Mouse (Mus musculus) kidney, embryonic 16.5 days (tissue): ENCODE data around the gene Rbfox1. TPM values are rescaled to one million over a fixed set of nuclear protein-coding genes. Genes with fewer than 3 reads are reported as not detected.

Source experiments
- ATAC-seq: fragments of 200-750 bp; cut with Nextera tagmentation; 2 replicates; pipeline ENCODE4 v1.8.0; 2017; ENCODE audit warnings: moderate TSS enrichment; ENCODE audit not compliant: low FRiP score, low TSS enrichment
- H3K27ac ChIP-seq: fragments of 300-500 bp; sonication (generic); 2 replicates; pipeline ENCODE4 v1.5.1; 2014; ENCODE audit warnings: low read length
- H3K27me3 ChIP-seq: fragments of 300-500 bp; sonication (generic); 2 replicates; pipeline ENCODE4 v1.6.1; 2014; ENCODE audit warnings: low read length, control low read depth, mixed read lengths; ENCODE audit not compliant: insufficient read depth
- H3K36me3 ChIP-seq: fragments of 300-500 bp; sonication (generic); 2 replicates; pipeline ENCODE4 v1.6.1; 2014; ENCODE audit warnings: low read length, control low read depth, mixed read lengths; ENCODE audit not compliant: insufficient read depth
- H3K4me1 ChIP-seq: fragments of 300-500 bp; sonication (generic); 2 replicates; pipeline ENCODE4 v1.6.1; 2014; ENCODE audit warnings: low read length, control low read depth, mixed read lengths; ENCODE audit not compliant: insufficient read depth
- H3K4me2 ChIP-seq: fragments of 300-500 bp; sonication (generic); replicated peaks from 2 replicates; pipeline ENCODE4 v1.6.1; 2014; ENCODE audit warnings: low read depth, low read length
- H3K4me3 ChIP-seq: fragments of 300-500 bp; sonication (generic); 2 replicates; pipeline ENCODE4 v1.5.1; 2014; ENCODE audit warnings: mild to moderate bottlenecking, low read length
- H3K9ac ChIP-seq: fragments of 300-500 bp; sonication (generic); replicated peaks from 2 replicates; pipeline ENCODE4 v1.6.1; 2014; ENCODE audit warnings: low read length
- H3K9me3 ChIP-seq: fragments of 300-500 bp; sonication (generic); 2 replicates; pipeline ENCODE4 v1.6.1; 2016; ENCODE audit warnings: low read length, control low read depth
- WGBS: fragments of 180-500 bp; shearing (Covaris S2); extraction: QIAGEN DNeasy Blood & Tissue Kit; methylation state at CpG from one replicate; pipeline ENCODE4 v1.1.7; 2014; 5-methylcytosine and 5-hydroxymethylcytosine counted together
- polyA plus RNA-seq: library from polyadenylated mRNA; unstranded; fragments of >200 nt; fragmentation: Nextera tagmentation; extraction: Ambion mirVana; gene quantifications from 2 replicates; pipeline ENCODE4 v1.2.1, GENCODE M21; 2015

Rbfox1 gene
- polyA plus RNA-seq, 1 experiment from 2014 or later, result 5.4 TPM

- Histone ChIP-seq H3K9me3 (no peaks in the 10 kb centered on the region), H3K4me3 (no peak overlapping the region), H3K27ac (no peak overlapping the region), H3K4me1 (no peaks in the 10 kb centered on the region), H3K9ac (no peak overlapping the region), H3K4me2 (no peak overlapping the region), H3K27me3 (no peaks in the 10 kb centered on the region), H3K36me3 (no peaks in the 10 kb centered on the region)
- WGBS, result 70% methylated on average over 4 of the region's 4 CpGs
- ATAC-seq, result no peak
Observed at GRCm38 (mm10) chr16:6149345-6149744, 264.2 kb downstream of the Rbfox1 start.

- Histone ChIP-seq H3K27me3 (no peaks in the 10 kb centered on the region), H3K9me3 (no peaks in the 10 kb centered on the region), H3K9ac (no peak overlapping the region), H3K36me3 (no peaks in the 10 kb centered on the region), H3K4me3 (no peak overlapping the region), H3K4me2 (no peak overlapping the region), H3K27ac (no peak overlapping the region), H3K4me1 (no peaks in the 10 kb centered on the region)
- no peak for ATAC-seq
- WGBS, result 40% methylated on average over 2 of the region's 2 CpGs
Observed at GRCm38 (mm10) chr16:6155556-6155955, 270.4 kb downstream of the Rbfox1 start.

GRCm38 (mm10) chr16:6164476-6164875, 279.3 kb downstream of the Rbfox1 start:
- no peak for ATAC-seq
- no peaks in the 10 kb centered on the region for H3K4me1 ChIP-seq
- no peaks in the 10 kb centered on the region for H3K9me3 ChIP-seq
- H3K27me3 ChIP-seq, result no peaks in the 10 kb centered on the region
- H3K4me3 ChIP-seq, result no peak overlapping the region
- no peak overlapping the region for H3K4me2 ChIP-seq
- no peak overlapping the region for H3K27ac ChIP-seq
- no peak overlapping the region for H3K9ac ChIP-seq
- no peaks in the 10 kb centered on the region for H3K36me3 ChIP-seq
- 78% methylated on average over 4 of the region's 4 CpGs for WGBS

GRCm38 (mm10) chr16:6169346-6169745, 284.2 kb downstream of the Rbfox1 start:
- Histone ChIP-seq H3K4me1 (no peaks in the 10 kb centered on the region), H3K27ac (no peak overlapping the region), H3K36me3 (no peaks in the 10 kb centered on the region), H3K9me3 (no peaks in the 10 kb centered on the region), H3K9ac (no peak overlapping the region), H3K4me2 (no peak overlapping the region), H3K4me3 (no peak overlapping the region), H3K27me3 (no peaks in the 10 kb centered on the region)
- ATAC-seq, result no peak
- 85% methylated on average over 5 of the region's 5 CpGs for WGBS

GRCm38 (mm10) chr16:6180819-6181218, 295.7 kb downstream of the Rbfox1 start:
- no peak overlapping the region for H3K4me3 ChIP-seq
- no peaks in the 10 kb centered on the region for H3K4me1 ChIP-seq
- no peak for ATAC-seq
- no peaks in the 10 kb centered on the region for H3K27me3 ChIP-seq
- H3K4me2 ChIP-seq, result no peak overlapping the region
- H3K27ac ChIP-seq, result no peak overlapping the region
- no peak overlapping the region for H3K9ac ChIP-seq
- no peaks in the 10 kb centered on the region for H3K36me3 ChIP-seq
- H3K9me3 ChIP-seq, result no peaks in the 10 kb centered on the region
- WGBS, result 69% methylated on average over 9 of the region's 9 CpGs

GRCm38 (mm10) chr16:6182329-6182728, 297.2 kb downstream of the Rbfox1 start:
- Histone ChIP-seq H3K9ac (no peak overlapping the region), H3K4me1 (no peaks in the 10 kb centered on the region), H3K36me3 (no peaks in the 10 kb centered on the region), H3K27me3 (no peaks in the 10 kb centered on the region), H3K4me3 (no peak overlapping the region), H3K4me2 (no peak overlapping the region), H3K27ac (no peak overlapping the region), H3K9me3 (no peaks in the 10 kb centered on the region)
- ATAC-seq, result no peak

GRCm38 (mm10) chr16:6192358-6192757, 307.2 kb downstream of the Rbfox1 start:
- WGBS, result 65% methylated on average over 2 of the region's 2 CpGs
- H3K27me3 ChIP-seq, result no peaks in the 10 kb centered on the region
- ATAC-seq, result no peak
- H3K9me3 ChIP-seq, result no peaks in the 10 kb centered on the region
- no peaks in the 10 kb centered on the region for H3K36me3 ChIP-seq
- H3K4me1 ChIP-seq, result no peaks in the 10 kb centered on the region
- no peak overlapping the region for H3K9ac ChIP-seq
- no peak overlapping the region for H3K4me2 ChIP-seq
- H3K4me3 ChIP-seq, result no peak overlapping the region
- no peak overlapping the region for H3K27ac ChIP-seq

- H3K36me3 ChIP-seq, result no peaks in the 10 kb centered on the region
- no peak overlapping the region for H3K27ac ChIP-seq
- no peak overlapping the region for H3K4me3 ChIP-seq
- no peaks in the 10 kb centered on the region for H3K9me3 ChIP-seq
- no peaks in the 10 kb centered on the region for H3K27me3 ChIP-seq
- H3K4me1 ChIP-seq, result no peaks in the 10 kb centered on the region
- ATAC-seq, result no peak
- H3K9ac ChIP-seq, result no peak overlapping the region
- H3K4me2 ChIP-seq, result no peak overlapping the region
Observed at GRCm38 (mm10) chr16:6206431-6206830, 321.3 kb downstream of the Rbfox1 start.

- no peak for ATAC-seq
- H3K4me1 ChIP-seq, result no peaks in the 10 kb centered on the region
- no peaks in the 10 kb centered on the region for H3K9me3 ChIP-seq
- H3K9ac ChIP-seq, result no peak overlapping the region
- no peak overlapping the region for H3K4me2 ChIP-seq
- H3K27me3 ChIP-seq, result no peaks in the 10 kb centered on the region
- no peak overlapping the region for H3K27ac ChIP-seq
- H3K36me3 ChIP-seq, result no peaks in the 10 kb centered on the region
- no peak overlapping the region for H3K4me3 ChIP-seq
- WGBS, result 32% methylated on average over 3 of the region's 3 CpGs
Observed at GRCm38 (mm10) chr16:6212916-6213315, 327.8 kb downstream of the Rbfox1 start.

- no peak overlapping the region for H3K4me3 ChIP-seq
- no peaks in the 10 kb centered on the region for H3K4me1 ChIP-seq
- ATAC-seq, result no peak
- H3K36me3 ChIP-seq, result no peaks in the 10 kb centered on the region
- no peak overlapping the region for H3K27ac ChIP-seq
- H3K9me3 ChIP-seq, result no peaks in the 10 kb centered on the region
- 70% methylated on average over 6 of the region's 6 CpGs for WGBS
- H3K27me3 ChIP-seq, result no peaks in the 10 kb centered on the region
- no peak overlapping the region for H3K9ac ChIP-seq
- no peak overlapping the region for H3K4me2 ChIP-seq
Observed at GRCm38 (mm10) chr16:6227449-6227848, 342.3 kb downstream of the Rbfox1 start.

- Histone ChIP-seq H3K4me2 (no peak overlapping the region), H3K9me3 (no peaks in the 10 kb centered on the region), H3K9ac (no peak overlapping the region), H3K36me3 (no peaks in the 10 kb centered on the region), H3K4me1 (no peaks in the 10 kb centered on the region), H3K27me3 (no peaks in the 10 kb centered on the region), H3K4me3 (no peak overlapping the region), H3K27ac (no peak overlapping the region)
- WGBS, result 87% methylated on average over 2 of the region's 2 CpGs
- ATAC-seq, result no peak
Observed at GRCm38 (mm10) chr16:6232966-6233365, 347.8 kb downstream of the Rbfox1 start.
